Mouse (Mus musculus) liver, adult 2 months (tissue): Measurements from ENCODE around the gene Dok1. TPM values are rescaled to one million over a fixed set of nuclear protein-coding genes. Genes with fewer than 3 reads are reported as not detected.

Source experiments
- DNase-seq: peaks from one replicate; pipeline ENCODE4 v3.0.0-alpha.2; 2011; ENCODE audit warnings: low read depth, low spot score; ENCODE audit errors: extremely low read depth
- H3K27ac ChIP-seq: fragments of 200-500 bp; replicated peaks from 2 replicates; pipeline ENCODE4 v1.5.1; 2012; ENCODE audit warnings: low read depth, mild to moderate bottlenecking, control low read depth, inconsistent platforms, low read length; ENCODE audit not compliant: insufficient read depth
- H3K27me3 ChIP-seq: fragments of 200-500 bp; 2 replicates; pipeline ENCODE4 v1.6.1; 2012; ENCODE audit warnings: mild to moderate bottlenecking, moderate library complexity, low read length, inconsistent platforms; ENCODE audit not compliant: control insufficient read depth, insufficient read depth
- H3K36me3 ChIP-seq: fragments of 200-500 bp; 2 replicates; pipeline ENCODE4 v1.6.1; 2012; ENCODE audit warnings: low read length, inconsistent platforms; ENCODE audit not compliant: control insufficient read depth, insufficient read depth
- H3K4me1 ChIP-seq: fragments of 200-500 bp; 2 replicates; pipeline ENCODE4 v1.6.1; 2011; ENCODE audit warnings: low read length; ENCODE audit not compliant: control insufficient read depth, insufficient read depth
- H3K4me3 ChIP-seq: fragments of 200-500 bp; 2 replicates; pipeline ENCODE4 v1.5.1; 2011; ENCODE audit warnings: low read depth, mild to moderate bottlenecking, control low read depth, low read length, moderate library complexity; ENCODE audit not compliant: insufficient read depth
- H3K79me2 ChIP-seq: fragments of 200-500 bp; 2 replicates; pipeline ENCODE4 v1.6.1; 2012; ENCODE audit warnings: inconsistent platforms, mild to moderate bottlenecking, low read length, moderate library complexity; ENCODE audit not compliant: control insufficient read depth, insufficient read depth
- H3K9ac ChIP-seq: fragments of 200-500 bp; 2 replicates; pipeline ENCODE4 v1.6.1; 2012; ENCODE audit warnings: low read depth, mild to moderate bottlenecking, control low read depth, inconsistent platforms, low read length
- CTCF ChIP-seq: fragments of 200-500 bp; IDR thresholded peaks from 2 replicates; pipeline ENCODE4 v1.5.1; 2011; ENCODE audit warnings: low read depth, low read length, control low read depth
- POLR2A ChIP-seq: fragments of 200-500 bp; IDR thresholded peaks from 2 replicates; pipeline ENCODE4 v1.6.1; 2011; ENCODE audit warnings: low read length, control low read depth; ENCODE audit not compliant: insufficient read depth; ENCODE audit errors: extremely low read depth
- WGBS: fragments of 180-500 bp; shearing (Covaris S2); methylation state at CpG from one replicate; pipeline ENCODE4 v1.1.7; 2018; 5-methylcytosine and 5-hydroxymethylcytosine counted together
- polyA plus RNA-seq: library from polyadenylated mRNA; depleted of rRNA; stranded (reverse); fragments of >200 nt; gene quantifications from 2 replicates; pipeline ENCODE4 v1.2.3, GENCODE M21; 2012
- total RNA-seq: library from RNA; depleted of rRNA; stranded (reverse); fragments of >200 nt; gene quantifications from 2 replicates; pipeline ENCODE4 v1.2.3, GENCODE M21; 2014

Dok1 gene
- total and polyA plus RNA-seq, 2 experiments, result 1.2 to 1.4 TPM

DNA sequence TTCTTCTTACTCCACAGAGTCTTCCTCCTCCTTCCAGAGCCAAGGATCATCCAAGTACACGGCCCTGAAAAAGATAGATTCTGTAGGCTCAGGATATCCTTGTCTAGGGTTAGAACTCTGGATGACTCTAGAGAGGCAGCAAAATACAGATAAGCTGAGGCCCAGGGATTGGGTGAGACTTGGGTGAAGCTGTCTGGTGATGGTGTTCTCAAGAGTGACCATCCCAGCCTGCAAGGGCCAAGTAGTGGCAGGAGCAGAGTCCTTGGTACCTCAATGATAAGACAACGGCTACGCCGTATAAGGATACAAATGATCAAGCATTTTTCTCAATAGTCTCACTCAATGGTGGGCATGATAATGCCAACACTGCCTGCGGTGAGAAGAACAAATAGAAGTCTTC is 29.4 kb downstream of the Dok1 start:
- Histone ChIP-seq H3K4me1 (peaks cover 2% of the 10 kb centered on the region), H3K9ac (no peak overlapping the region), H3K27me3 (no peaks in the 10 kb centered on the region), H3K27ac (no peak overlapping the region), H3K4me3 (no peak overlapping the region), H3K36me3 (no peaks in the 10 kb centered on the region), H3K79me2 (no peaks in the 10 kb centered on the region)
- TF ChIP-seq CTCF, result no peak
- no peak for TF ChIP-seq POLR2A
- no peak for DNase-seq
- 89% methylated on average over 5 of the region's 5 CpGs for WGBS

DNA sequence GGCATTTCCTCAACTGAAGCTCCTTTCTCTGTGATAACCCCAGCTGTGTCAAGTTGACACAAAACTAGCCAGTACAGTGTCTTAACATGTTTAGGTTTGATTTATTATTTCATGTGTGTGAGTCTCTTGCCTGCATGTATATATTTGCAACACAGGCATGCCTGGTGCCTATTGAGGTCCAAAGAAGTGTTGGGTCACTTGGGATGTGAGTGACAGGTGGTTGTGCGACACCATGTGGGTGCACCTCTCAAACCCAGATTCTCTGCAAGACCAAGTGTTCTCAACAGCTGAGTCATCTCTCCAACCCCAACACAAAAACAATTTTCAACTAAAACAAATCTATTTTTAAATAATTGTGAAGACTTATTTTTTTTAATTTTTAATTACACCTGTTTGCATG is 30.2 kb downstream of the Dok1 start:
- Histone ChIP-seq H3K9ac (no peak overlapping the region), H3K36me3 (no peaks in the 10 kb centered on the region), H3K4me3 (no peak overlapping the region), H3K4me1 (peaks cover 2% of the 10 kb centered on the region), H3K79me2 (no peaks in the 10 kb centered on the region), H3K27me3 (no peaks in the 10 kb centered on the region), H3K27ac (no peak overlapping the region)
- no peak for DNase-seq
- 95% methylated on average over 1 of the region's 1 CpGs for WGBS
- TF ChIP-seq POLR2A (no peak), CTCF (no peak)

GRCm38 (mm10) chr6:82999986-83000385 is 33.3 kb downstream of the Dok1 start:
- 86% methylated on average over 8 of the region's 8 CpGs for WGBS
- no peak overlapping the region for H3K4me3 ChIP-seq
- no peaks in the 10 kb centered on the region for H3K79me2 ChIP-seq
- H3K9ac ChIP-seq, result no peak overlapping the region
- peaks cover 2% of the 10 kb centered on the region for H3K4me1 ChIP-seq
- H3K27me3 ChIP-seq, result no peaks in the 10 kb centered on the region
- DNase-seq, result no peak
- no peak overlapping the region for H3K27ac ChIP-seq
- no peaks in the 10 kb centered on the region for H3K36me3 ChIP-seq
- no peak for TF ChIP-seq POLR2A
- TF ChIP-seq CTCF, result no peak

DNA sequence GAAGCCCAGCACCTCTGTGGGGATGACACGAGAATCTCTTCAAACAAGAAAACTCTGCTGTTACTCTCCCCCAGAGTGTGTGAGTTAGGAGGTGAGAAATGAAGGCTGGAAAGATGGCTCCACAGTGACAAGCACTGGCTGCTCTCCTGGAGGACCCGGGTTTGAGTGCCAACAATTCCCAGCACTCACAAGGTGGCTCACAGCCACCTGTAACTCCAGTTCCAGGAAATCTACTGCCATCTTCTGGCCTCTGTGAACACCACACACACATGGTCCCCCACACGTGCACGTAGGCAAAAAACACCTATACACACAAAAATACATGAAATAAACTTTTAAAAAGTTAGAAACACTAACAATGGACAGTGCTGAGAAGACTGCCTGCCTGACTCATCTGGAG is 34.9 kb downstream of the Dok1 start:
- Histone ChIP-seq H3K36me3 (no peaks in the 10 kb centered on the region), H3K27ac (peak overlapping the region; percentile 75; the same call in 1 of the 2 replicates), H3K4me3 (no peak overlapping the region), H3K4me1 (peaks cover 2% of the 10 kb centered on the region; the same call in 1 of the 2 replicates), H3K9ac (no peak overlapping the region), H3K79me2 (no peaks in the 10 kb centered on the region), H3K27me3 (no peaks in the 10 kb centered on the region)
- 81% methylated on average over 4 of the region's 4 CpGs for WGBS
- DNase-seq, result peak; percentile 4
- TF ChIP-seq POLR2A (no peak), CTCF (0 out of 2 replicates have a peak, but pooled peaks have one; percentile 1)

DNA sequence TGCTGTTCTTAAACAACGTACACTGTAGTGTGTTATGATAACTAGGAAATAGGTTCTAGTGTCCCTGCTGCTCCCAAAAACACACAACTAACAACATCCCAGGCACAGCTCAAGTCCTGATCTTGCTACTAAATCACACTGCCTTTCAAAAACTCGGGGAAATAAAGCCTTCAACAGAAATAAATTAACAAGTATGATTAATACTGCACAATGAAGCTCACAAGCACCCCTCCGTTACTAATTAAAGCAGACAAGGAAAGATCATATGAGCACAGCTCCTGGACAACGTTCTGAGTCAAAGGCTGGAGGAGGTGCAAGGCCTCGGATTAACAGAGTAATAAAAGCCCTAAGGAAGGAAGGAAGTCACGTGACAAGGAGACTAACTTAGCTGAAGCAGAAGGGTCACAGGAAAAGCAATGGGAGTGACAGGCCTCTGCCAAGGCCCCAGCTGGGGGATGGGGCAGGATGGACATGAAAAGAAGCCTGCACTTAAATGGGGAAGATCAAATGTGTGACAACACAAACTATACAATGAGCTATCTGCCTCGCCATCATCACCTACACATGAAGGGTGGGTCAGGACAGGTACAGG is 35.7 kb downstream of the Dok1 start:
- no peaks in the 10 kb centered on the region for H3K79me2 ChIP-seq
- no peak overlapping the region; the same call in 1 of the 2 replicates for H3K9ac ChIP-seq
- TF ChIP-seq POLR2A (no peak), CTCF (no peak)
- H3K36me3 ChIP-seq, result no peaks in the 10 kb centered on the region
- peak overlapping the region; percentile 75 for H3K27ac ChIP-seq
- no peaks in the 10 kb centered on the region for H3K27me3 ChIP-seq
- 64% methylated on average over 7 of the region's 7 CpGs for WGBS
- H3K4me3 ChIP-seq, result no peak overlapping the region
- DNase-seq, result peak; percentile 47
- H3K4me1 ChIP-seq, result peaks cover 2% of the 10 kb centered on the region; the same call in 1 of the 2 replicates

DNA sequence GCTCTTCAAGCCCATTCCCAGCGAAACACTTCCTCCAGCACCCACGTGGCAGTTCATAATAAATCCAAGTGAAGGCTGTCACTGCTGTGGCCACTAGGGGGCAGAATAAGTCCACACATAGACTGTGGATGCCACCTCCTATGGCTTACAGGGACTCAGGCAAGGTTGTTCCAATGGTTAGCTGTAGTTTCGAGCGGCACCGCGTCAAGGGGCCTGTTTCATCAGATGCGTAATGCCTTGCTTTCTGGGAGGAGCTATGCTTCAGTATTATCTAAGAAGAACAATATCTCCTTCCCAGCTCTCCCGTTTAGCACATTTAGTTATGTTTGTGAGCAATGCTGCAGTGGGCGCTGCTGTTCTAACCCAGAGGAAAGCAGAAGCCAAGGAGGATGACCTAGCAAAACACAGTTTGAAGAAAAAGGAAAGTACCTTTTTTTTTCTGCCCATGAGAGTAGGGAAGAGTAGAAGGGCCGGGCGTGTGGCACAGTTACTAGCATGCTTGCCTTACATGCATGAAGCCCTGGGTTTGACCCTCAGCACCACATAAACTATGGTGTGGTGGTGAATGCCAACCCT is 36.4 kb downstream of the Dok1 start:
- H3K4me1 ChIP-seq, result peaks cover 2% of the 10 kb centered on the region; the same call in 1 of the 2 replicates
- TF ChIP-seq POLR2A (no peak), CTCF (peak; percentile 85)
- peak overlapping the region; percentile 55 for H3K27ac ChIP-seq
- H3K9ac ChIP-seq, result no peak overlapping the region
- no peak overlapping the region for H3K4me3 ChIP-seq
- H3K36me3 ChIP-seq, result no peaks in the 10 kb centered on the region
- WGBS, result 14% methylated on average over 11 of the region's 11 CpGs
- DNase-seq, result peak; percentile 83
- H3K27me3 ChIP-seq, result no peaks in the 10 kb centered on the region
- no peaks in the 10 kb centered on the region for H3K79me2 ChIP-seq
